Mouse (Mus musculus) neutrophil, adult 65 days (primary cell): ENCODE measurements around the gene Tmprss4. TPM values are rescaled to one million over a fixed set of nuclear protein-coding genes. Genes with fewer than 3 reads are reported as not detected.

Experiments used
- total RNA-seq: library from RNA; stranded (reverse); gene quantifications from 2 replicates; pipeline ENCODE4 v1.2.4, GENCODE M21; 2023

Tmprss4 gene
- total RNA-seq, result not detected in 2 replicates

GRCm38 (mm10) chr9:45203797-45204410, at the start of gene Tmprss4:
Tmprss4 (minus strand) TSS chr9:45204092.

GRCm38 (mm10) chr9:45181770-45182169, 22.1 kb downstream of the Tmprss4 start, which contains the start of gene BC049352:
BC049352 (plus strand) TSS chr9:45182007.

GRCm38 (mm10) chr9:45138191-45139032, 65.5 kb downstream of the Tmprss4 start, which contains the start of gene Scn4b:
Scn4b (plus strand) TSS chr9:45138395.

Other genes starting within 250 kb of the Tmprss4 start
- 63.4 and 71.4 TPM in 2 replicates for gene Ube4a, start 238.5 kb downstream of the Tmprss4 start, total RNA-seq
- 0.47 and 0.93 TPM in 2 replicates for gene Cd3g, start 223.7 kb downstream of the Tmprss4 start, total RNA-seq
- gene Cd3d, start 222.3 kb downstream of the Tmprss4 start, total RNA-seq, result 100 and 121 TPM in 2 replicates
- gene Cd3e, start 194.5 kb downstream of the Tmprss4 start, total RNA-seq, result not detected in 2 replicates
- gene Mpzl2, start 164.3 kb downstream of the Tmprss4 start, total RNA-seq, result 0.11 TPM in 1 of 2 replicates, not detected in the other
- gene Mpzl3, start 148.9 kb downstream of the Tmprss4 start, total RNA-seq, result 9.9 and 12.7 TPM in 2 replicates
- 93.4 and 131 TPM in 2 replicates for gene Jaml, start 124.9 kb downstream of the Tmprss4 start, total RNA-seq
- 1.5 and 2.0 TPM in 2 replicates for gene Scn2b, start 86.3 kb downstream of the Tmprss4 start, total RNA-seq
- gene Scn4b, start 65.7 kb downstream of the Tmprss4 start, total RNA-seq, result 0.16 and 0.34 TPM in 2 replicates
- not detected in 2 replicates for gene BC049352, start 22.1 kb downstream of the Tmprss4 start, total RNA-seq
- 98.2 and 126 TPM in 2 replicates for gene Il10ra, start 65.1 kb upstream of the Tmprss4 start, total RNA-seq
- not detected in 2 replicates for gene Tmprss13, start 115.0 kb upstream of the Tmprss4 start, total RNA-seq
- gene Fxyd6, start 166.1 kb upstream of the Tmprss4 start, total RNA-seq, result 0.23 and 0.25 TPM in 2 replicates
- gene Fxyd2, start 195.6 kb upstream of the Tmprss4 start, total RNA-seq, result not detected in 2 replicates
- gene Dscaml1, start 222.5 kb upstream of the Tmprss4 start, total RNA-seq, result not detected in 2 replicates